Mouse (Mus musculus) heart, postnatal 0 days (tissue): ENCODE data around the gene Rbm47. TPM values are rescaled to one million over a fixed set of nuclear protein-coding genes. Genes with fewer than 3 reads are reported as not detected.

Experiments
- ATAC-seq: fragments of 200-750 bp; cut with Nextera tagmentation; 2 replicates; pipeline ENCODE4 v1.8.0; 2017; ENCODE audit warnings: low read depth, moderate number of reproducible peaks, moderate library complexity; ENCODE audit not compliant: insufficient read depth
- DNase-seq: peaks from one replicate; pipeline ENCODE4 v3.0.0-alpha.2; 2016; ENCODE audit warnings: low spot score
- H3K27ac ChIP-seq: fragments of 300-500 bp; sonication (generic); 2 replicates; pipeline ENCODE4 v1.5.1; 2014; ENCODE audit warnings: low read depth, mild to moderate bottlenecking
- H3K27me3 ChIP-seq: fragments of 300-500 bp; sonication (generic); 2 replicates; pipeline ENCODE4 v1.6.1; 2014; ENCODE audit warnings: low read length, mixed read lengths; ENCODE audit not compliant: control insufficient read depth, insufficient read depth
- H3K36me3 ChIP-seq: fragments of 300-500 bp; sonication (generic); replicated peaks from 2 replicates; pipeline ENCODE4 v1.6.1; 2014; ENCODE audit warnings: low read length, mixed read lengths; ENCODE audit not compliant: control insufficient read depth, insufficient read depth
- H3K4me1 ChIP-seq: fragments of 300-500 bp; sonication (generic); 2 replicates; pipeline ENCODE4 v1.6.1; 2014; ENCODE audit warnings: antibody characterized with exemption; ENCODE audit not compliant: control insufficient read depth, insufficient read depth
- H3K4me2 ChIP-seq: fragments of 300-500 bp; sonication (generic); 2 replicates; pipeline ENCODE4 v1.6.1; 2014; ENCODE audit warnings: low read depth, mild to moderate bottlenecking, low read length, moderate library complexity
- H3K4me3 ChIP-seq: fragments of 300-500 bp; sonication (generic); 2 replicates; pipeline ENCODE4 v1.5.1; 2014; ENCODE audit warnings: low read depth, low read length
- H3K9ac ChIP-seq: fragments of 300-500 bp; sonication (generic); replicated peaks from 2 replicates; pipeline ENCODE4 v1.6.1; 2014; ENCODE audit warnings: low read depth, low read length, mixed read lengths
- H3K9me3 ChIP-seq: fragments of 300-500 bp; sonication (generic); replicated peaks from 2 replicates; pipeline ENCODE4 v1.6.1; 2016; ENCODE audit warnings: low read length; ENCODE audit not compliant: control insufficient read depth
- CTCF ChIP-seq: IDR thresholded peaks from 2 replicates; pipeline ENCODE4 v1.5.1; 2016; ENCODE audit warnings: antibody characterized with exemption, control low read depth, low read depth
- EP300 ChIP-seq: IDR thresholded peaks from 2 replicates; pipeline ENCODE4 v1.6.1; 2016; ENCODE audit warnings: antibody characterized with exemption, low read depth
- WGBS: fragments of 180-500 bp; shearing (Covaris S2); extraction: QIAGEN DNeasy Blood & Tissue Kit; methylation state at CpG from one replicate; pipeline ENCODE4 v1.1.7; 2014; 5-methylcytosine and 5-hydroxymethylcytosine counted together
- polyA plus RNA-seq: library from polyadenylated mRNA; unstranded; fragments of >200 nt; fragmentation: Nextera tagmentation; extraction: Ambion mirVana; gene quantifications from 2 replicates; pipeline ENCODE4 v1.2.1, GENCODE M21; 2015
- total RNA-seq: library from RNA; depleted of rRNA; stranded (reverse); fragments of >200 nt; gene quantifications from 2 replicates; pipeline ENCODE4 v1.2.3, GENCODE M21; 2014; ENCODE audit warnings: low replicate concordance

Rbm47 gene
- total and polyA plus RNA-seq, 2 experiments from 2014 or later: 1.1 to 11.2 TPM

DNA sequence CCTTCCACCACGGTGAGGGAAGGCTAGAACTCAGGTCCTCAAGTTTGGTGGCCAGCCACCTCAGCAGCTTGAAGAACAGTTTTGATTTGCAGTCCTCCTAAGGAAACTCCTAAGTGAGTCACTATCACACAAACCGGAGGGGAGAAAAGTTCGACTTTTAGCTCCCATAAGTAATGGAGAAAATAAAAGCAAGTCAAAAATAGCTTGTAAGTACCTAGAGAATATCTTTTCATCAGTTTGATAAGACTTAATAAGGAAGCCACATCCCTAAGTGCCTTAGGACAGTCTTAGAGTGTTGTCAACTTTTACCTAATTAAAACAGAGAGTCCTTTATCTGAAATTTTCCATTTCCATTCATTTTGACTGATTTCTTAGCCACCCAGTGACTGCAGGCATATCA, 23.3 kb downstream of the Rbm47 start:
- no peak for ATAC-seq
- no peaks in the 10 kb centered on the region for H3K9me3 ChIP-seq

DNA sequence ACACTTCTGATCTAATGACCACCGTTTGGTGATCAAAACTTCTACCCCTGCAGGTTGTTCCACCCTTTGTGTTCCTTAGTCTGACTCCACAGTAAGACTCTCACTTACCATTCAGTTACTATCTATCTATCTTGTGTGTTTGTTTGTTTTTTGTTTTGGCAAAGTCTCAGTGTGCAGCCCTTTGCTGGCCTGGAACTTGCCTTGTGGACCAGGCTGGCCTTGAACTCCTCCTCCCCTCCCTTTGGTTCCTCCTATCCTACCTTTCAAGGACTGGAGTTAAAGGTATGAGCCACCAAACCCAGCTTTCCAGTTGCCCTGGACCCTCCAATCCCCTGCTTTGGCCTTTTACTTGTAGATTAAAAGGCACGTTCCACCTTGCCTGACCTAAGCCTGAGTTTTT, 23.8 kb downstream of the Rbm47 start:
- 92% methylated on average over 2 of the region's 2 CpGs for WGBS
- no peaks in the 10 kb centered on the region for H3K36me3 ChIP-seq
- H3K4me1 ChIP-seq: no peaks in the 10 kb centered on the region
- no peak overlapping the region for H3K9ac ChIP-seq
- H3K27ac ChIP-seq: no peak overlapping the region
- no peak for DNase-seq
- H3K4me2 ChIP-seq: no peak overlapping the region
- ATAC-seq: no peak
- H3K9me3 ChIP-seq: no peaks in the 10 kb centered on the region
- no peak overlapping the region for H3K4me3 ChIP-seq
- 0 out of 2 replicates have a peak, but pooled peaks cover 17% of the 10 kb centered on the region for H3K27me3 ChIP-seq
- TF ChIP-seq EP300 (no peak), CTCF (no peak)

More for the DNA sequence above, 23.3 kb downstream of the Rbm47 start:
- Histone ChIP-seq H3K9ac (no peak overlapping the region), H3K4me1 (no peaks in the 10 kb centered on the region), H3K27ac (no peak overlapping the region), H3K27me3 (0 out of 2 replicates have a peak, but pooled peaks cover 17% of the 10 kb centered on the region), H3K4me2 (peak overlapping the region; percentile 75; the same call in 1 of the 2 replicates), H3K4me3 (no peak overlapping the region), H3K36me3 (no peaks in the 10 kb centered on the region)
- WGBS: 37% methylated on average over 3 of the region's 3 CpGs
- no peak for DNase-seq
- TF ChIP-seq EP300: no peak
- no peak for TF ChIP-seq CTCF

DNA sequence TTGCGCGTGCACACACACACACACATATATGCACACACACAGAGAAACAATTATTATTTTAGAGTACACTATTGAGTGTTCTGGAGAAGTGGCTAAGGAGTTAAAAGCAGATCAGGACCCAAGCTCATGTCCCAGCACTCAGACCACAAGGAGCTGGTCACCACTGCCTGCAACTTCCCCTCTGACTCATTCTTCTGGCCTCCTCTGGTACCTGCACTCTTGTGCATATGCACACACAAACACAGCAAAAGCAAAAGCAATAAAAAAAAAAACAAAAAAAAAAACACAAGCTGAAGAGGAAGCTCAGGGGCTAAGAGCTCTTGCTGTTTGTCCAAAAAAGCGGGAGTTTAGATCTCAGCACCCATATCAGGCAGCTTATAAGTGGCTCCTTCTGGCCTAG, 25.6 kb downstream of the Rbm47 start:
- Histone ChIP-seq H3K4me1 (no peaks in the 10 kb centered on the region), H3K9ac (no peak overlapping the region), H3K36me3 (no peaks in the 10 kb centered on the region), H3K4me2 (no peak overlapping the region), H3K9me3 (no peaks in the 10 kb centered on the region), H3K4me3 (no peak overlapping the region), H3K27me3 (0 out of 2 replicates have a peak, but pooled peaks cover 17% of the 10 kb centered on the region), H3K27ac (no peak overlapping the region)
- TF ChIP-seq CTCF (no peak), EP300 (no peak)
- 92% methylated on average over 3 of the region's 3 CpGs for WGBS
- ATAC-seq (no peak), DNase-seq (no peak)

DNA sequence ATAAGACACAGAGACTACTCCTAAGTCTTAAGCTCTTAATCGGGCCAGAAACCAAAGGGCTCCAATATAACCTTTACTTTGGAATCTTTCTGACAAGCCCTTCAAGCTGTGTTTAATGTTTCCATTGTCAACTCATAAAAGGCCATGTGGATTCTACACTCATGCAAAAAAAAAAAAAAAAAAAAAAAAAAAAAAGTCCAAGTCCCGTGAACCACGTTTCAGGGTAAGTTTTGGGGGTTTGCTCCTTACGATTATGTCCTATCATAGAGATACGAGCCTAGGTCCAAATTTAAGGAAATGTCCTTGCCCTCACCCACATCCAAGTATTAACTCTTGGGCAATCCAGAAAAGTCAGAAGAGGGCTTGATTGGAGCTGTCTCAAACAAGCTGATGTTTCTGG, 27.3 kb downstream of the Rbm47 start:
- H3K4me2 ChIP-seq: no peak overlapping the region
- 0 out of 2 replicates have a peak, but pooled peaks cover 5% of the 10 kb centered on the region for H3K27me3 ChIP-seq
- H3K36me3 ChIP-seq: no peaks in the 10 kb centered on the region
- H3K9ac ChIP-seq: no peak overlapping the region
- DNase-seq: no peak
- WGBS: 83% methylated on average over 5 of the region's 5 CpGs
- H3K27ac ChIP-seq: no peak overlapping the region
- H3K4me3 ChIP-seq: no peak overlapping the region
- no peak for TF ChIP-seq CTCF
- no peak for TF ChIP-seq EP300
- H3K9me3 ChIP-seq: no peaks in the 10 kb centered on the region
- no peaks in the 10 kb centered on the region for H3K4me1 ChIP-seq
- ATAC-seq: no peak

DNA sequence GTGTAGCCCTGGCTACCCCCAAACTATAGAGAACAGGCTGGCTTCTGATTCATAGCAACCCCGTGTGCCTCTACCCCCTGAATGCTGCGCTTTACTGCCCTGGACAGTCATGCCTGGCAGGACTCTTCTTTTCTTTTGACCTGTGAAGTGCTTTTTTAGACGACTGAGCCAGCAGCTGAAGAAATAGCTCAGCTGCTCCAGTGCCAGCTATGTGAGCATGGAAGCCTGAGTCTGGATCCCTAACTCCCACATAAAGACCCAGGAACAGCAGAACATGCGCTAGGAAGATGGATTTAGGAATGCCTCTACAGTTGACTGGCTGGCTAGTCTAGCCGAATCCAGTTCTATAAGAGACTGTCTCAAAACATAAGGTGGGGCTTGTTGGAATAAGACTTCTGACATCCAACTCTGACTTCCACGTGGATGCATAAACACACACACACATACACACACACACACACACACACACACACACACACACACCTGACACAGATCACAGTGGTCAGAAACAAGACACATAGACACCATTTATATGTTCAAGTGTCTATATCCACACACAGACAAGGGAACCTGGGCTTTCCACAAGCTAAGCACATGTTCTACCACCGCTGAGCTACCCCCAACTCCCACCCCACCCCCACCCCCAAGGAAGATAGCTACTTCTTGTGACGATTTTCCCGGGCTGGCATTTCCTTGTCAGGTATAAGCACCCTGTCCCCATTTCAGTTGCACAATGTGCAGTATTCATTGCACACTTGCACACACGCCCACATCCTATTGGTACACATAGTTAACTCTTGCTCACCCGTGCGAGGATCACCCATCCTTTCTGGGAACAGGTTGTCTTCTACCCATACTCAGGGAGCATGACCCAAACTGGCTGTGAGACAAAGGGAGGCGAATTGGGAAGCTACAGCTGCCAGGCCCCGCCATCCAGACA, 29.6 kb downstream of the Rbm47 start:
- Histone ChIP-seq H3K27ac (no peak overlapping the region), H3K9me3 (no peaks in the 10 kb centered on the region), H3K4me2 (no peak overlapping the region), H3K4me3 (no peak overlapping the region), H3K9ac (no peak overlapping the region), H3K27me3 (no peaks in the 10 kb centered on the region), H3K4me1 (no peaks in the 10 kb centered on the region), H3K36me3 (no peaks in the 10 kb centered on the region)
- TF ChIP-seq EP300: no peak
- TF ChIP-seq CTCF: no peak
- DNase-seq: no peak
- 79% methylated on average over 14 of the region's 14 CpGs for WGBS
- ATAC-seq: no peak
